Mouse (Mus musculus): ENCODE data around the gene Zfand5. TPM values are rescaled to one million over a fixed set of nuclear protein-coding genes. Genes with fewer than 3 reads are reported as not detected.
A peak's percentile ranks its signal among the peaks of the same experiment; 100 is the strongest.
"Not testable (repeated sequence)": the region's sequence is repeated elsewhere in the genome, so short reads cannot be mapped to it uniquely, and the experiment has no call there.

Zfand5 gene
- 25.5 and 27.2 TPM in 2 replicates for polyA plus RNA-seq (2015; fragmentation: Nextera tagmentation; extraction: Ambion mirVana)

GRCm38 (mm10) chr19:21271741-21272654 is at the start of gene Zfand5:
Gene Zfand5, plus strand, starts transcription at chr19:21272278.
- peak within 1 kb of the TSS; percentile 99 for H3K9ac ChIP-seq (ENCODE audit: low read depth, low read length)
- under 1% methylated on average over 98 of the region's 118 CpGs for WGBS (ENCODE audit: insufficient replicate concordance)
- no peaks in the 10 kb centered on the region for H3K9me3 ChIP-seq (replicated peaks; ENCODE audit: control insufficient read depth, low read length)
- H3K36me3 ChIP-seq (ENCODE audit: control insufficient read depth, insufficient read depth): peaks cover 6% of the 10 kb centered on the region
- H3K27ac ChIP-seq (ENCODE audit: low read length): peak within 1 kb of the TSS; percentile 97
- ATAC-seq (ENCODE audit: low read depth): peak; percentile 86
- H3K4me2 ChIP-seq (ENCODE audit: low read depth, low read length): peak within 1 kb of the TSS; percentile 82
- H3K27me3 ChIP-seq (ENCODE audit: control insufficient read depth, insufficient read depth, low read depth, low read length): no peaks in the 10 kb centered on the region
- peaks cover 12% of the 10 kb centered on the region for H3K4me1 ChIP-seq (ENCODE audit: control insufficient read depth, low read depth, low read length)
- peak within 1 kb of the TSS; percentile 97 for H3K4me3 ChIP-seq (ENCODE audit: low read depth, low read length)

- Histone ChIP-seq H3K4me3 (ENCODE audit: low read depth, low read length) (no peak overlapping the region), H3K36me3 (ENCODE audit: control insufficient read depth, insufficient read depth) (no peaks in the 10 kb centered on the region), H3K4me2 (ENCODE audit: low read depth, low read length) (no peak overlapping the region), H3K27ac (ENCODE audit: low read length) (no peak overlapping the region), H3K4me1 (ENCODE audit: control insufficient read depth, low read depth, low read length) (no peaks in the 10 kb centered on the region), H3K9ac (ENCODE audit: low read depth, low read length) (no peak overlapping the region), H3K27me3 (ENCODE audit: control insufficient read depth, insufficient read depth, low read depth, low read length) (no peaks in the 10 kb centered on the region), H3K9me3 (replicated peaks; ENCODE audit: control insufficient read depth, low read length) (no peaks in the 10 kb centered on the region)
- 60% methylated on average over 4 of the region's 4 CpGs for WGBS (ENCODE audit: insufficient replicate concordance)
- no peak for ATAC-seq (ENCODE audit: low read depth)
Measured at GRCm38 (mm10) chr19:21227131-21227530, 44.9 kb upstream of the Zfand5 start.

GRCm38 (mm10) chr19:21227754-21228153 is 44.3 kb upstream of the Zfand5 start:
- H3K9ac ChIP-seq (ENCODE audit: low read depth, low read length): no peak overlapping the region
- H3K27ac ChIP-seq (ENCODE audit: low read length): no peak overlapping the region
- H3K4me1 ChIP-seq (ENCODE audit: control insufficient read depth, low read depth, low read length): no peaks in the 10 kb centered on the region
- no peak for ATAC-seq (ENCODE audit: low read depth)
- H3K4me3 ChIP-seq (ENCODE audit: low read depth, low read length): no peak overlapping the region
- no peak overlapping the region for H3K4me2 ChIP-seq (ENCODE audit: low read depth, low read length)
- no peaks in the 10 kb centered on the region for H3K27me3 ChIP-seq (ENCODE audit: control insufficient read depth, insufficient read depth, low read depth, low read length)
- 66% methylated on average over 2 of the region's 2 CpGs for WGBS (ENCODE audit: insufficient replicate concordance)
- H3K36me3 ChIP-seq (ENCODE audit: control insufficient read depth, insufficient read depth): no peaks in the 10 kb centered on the region
- no peaks in the 10 kb centered on the region for H3K9me3 ChIP-seq (replicated peaks; ENCODE audit: control insufficient read depth, low read length)

GRCm38 (mm10) chr19:21248730-21249129 is 23.3 kb upstream of the Zfand5 start:
- not testable (repeated sequence) for H3K4me1 ChIP-seq (ENCODE audit: control insufficient read depth, low read depth, low read length); H3K4me2 ChIP-seq (ENCODE audit: low read depth, low read length); H3K9ac ChIP-seq (ENCODE audit: low read depth, low read length); ATAC-seq (ENCODE audit: low read depth); H3K36me3 ChIP-seq (ENCODE audit: control insufficient read depth, insufficient read depth); H3K27me3 ChIP-seq (ENCODE audit: control insufficient read depth, insufficient read depth, low read depth, low read length); H3K9me3 ChIP-seq (replicated peaks; ENCODE audit: control insufficient read depth, low read length); H3K27ac ChIP-seq (ENCODE audit: low read length); H3K4me3 ChIP-seq (ENCODE audit: low read depth, low read length)
- 17% methylated on average over 2 of the region's 2 CpGs for WGBS (ENCODE audit: insufficient replicate concordance)

GRCm38 (mm10) chr19:21253846-21254245 is 18.2 kb upstream of the Zfand5 start:
- Histone ChIP-seq H3K9ac (ENCODE audit: low read depth, low read length) (no peak overlapping the region), H3K27me3 (ENCODE audit: control insufficient read depth, insufficient read depth, low read depth, low read length) (no peaks in the 10 kb centered on the region), H3K4me1 (ENCODE audit: control insufficient read depth, low read depth, low read length) (no peaks in the 10 kb centered on the region), H3K36me3 (ENCODE audit: control insufficient read depth, insufficient read depth) (no peaks in the 10 kb centered on the region), H3K9me3 (replicated peaks; ENCODE audit: control insufficient read depth, low read length) (no peaks in the 10 kb centered on the region), H3K4me3 (ENCODE audit: low read depth, low read length) (no peak overlapping the region), H3K27ac (ENCODE audit: low read length) (no peak overlapping the region), H3K4me2 (ENCODE audit: low read depth, low read length) (no peak overlapping the region)
- no peak for ATAC-seq (ENCODE audit: low read depth)
- WGBS (ENCODE audit: insufficient replicate concordance): 74% methylated on average over 2 of the region's 2 CpGs

GRCm38 (mm10) chr19:21255920-21256319 is 16.2 kb upstream of the Zfand5 start:
- Histone ChIP-seq H3K9ac (ENCODE audit: low read depth, low read length) (no peak overlapping the region), H3K9me3 (replicated peaks; ENCODE audit: control insufficient read depth, low read length) (no peaks in the 10 kb centered on the region), H3K4me2 (ENCODE audit: low read depth, low read length) (no peak overlapping the region), H3K27me3 (ENCODE audit: control insufficient read depth, insufficient read depth, low read depth, low read length) (no peaks in the 10 kb centered on the region), H3K27ac (ENCODE audit: low read length) (no peak overlapping the region), H3K4me1 (ENCODE audit: control insufficient read depth, low read depth, low read length) (no peaks in the 10 kb centered on the region), H3K36me3 (ENCODE audit: control insufficient read depth, insufficient read depth) (no peaks in the 10 kb centered on the region), H3K4me3 (ENCODE audit: low read depth, low read length) (no peak overlapping the region)
- 52% methylated on average over 3 of the region's 3 CpGs for WGBS (ENCODE audit: insufficient replicate concordance)
- no peak for ATAC-seq (ENCODE audit: low read depth)

GRCm38 (mm10) chr19:21259453-21259852 is 12.6 kb upstream of the Zfand5 start:
- Histone ChIP-seq H3K27ac (ENCODE audit: low read length) (no peak overlapping the region), H3K9me3 (replicated peaks; ENCODE audit: control insufficient read depth, low read length) (no peaks in the 10 kb centered on the region), H3K4me1 (ENCODE audit: control insufficient read depth, low read depth, low read length) (no peaks in the 10 kb centered on the region), H3K27me3 (ENCODE audit: control insufficient read depth, insufficient read depth, low read depth, low read length) (no peaks in the 10 kb centered on the region), H3K36me3 (ENCODE audit: control insufficient read depth, insufficient read depth) (no peaks in the 10 kb centered on the region), H3K4me3 (ENCODE audit: low read depth, low read length) (no peak overlapping the region), H3K4me2 (ENCODE audit: low read depth, low read length) (no peak overlapping the region), H3K9ac (ENCODE audit: low read depth, low read length) (no peak overlapping the region)
- ATAC-seq (ENCODE audit: low read depth): no peak
- WGBS (ENCODE audit: insufficient replicate concordance): 55% methylated on average over 2 of the region's 2 CpGs

- Histone ChIP-seq H3K9me3 (replicated peaks; ENCODE audit: control insufficient read depth, low read length) (no peaks in the 10 kb centered on the region), H3K9ac (ENCODE audit: low read depth, low read length) (no peak overlapping the region), H3K36me3 (ENCODE audit: control insufficient read depth, insufficient read depth) (no peaks in the 10 kb centered on the region), H3K27me3 (ENCODE audit: control insufficient read depth, insufficient read depth, low read depth, low read length) (no peaks in the 10 kb centered on the region), H3K4me3 (ENCODE audit: low read depth, low read length) (no peak overlapping the region), H3K27ac (ENCODE audit: low read length) (no peak overlapping the region), H3K4me2 (ENCODE audit: low read depth, low read length) (no peak overlapping the region), H3K4me1 (ENCODE audit: control insufficient read depth, low read depth, low read length) (no peaks in the 10 kb centered on the region)
- no peak; the same call in 1 of the 2 replicates for ATAC-seq (ENCODE audit: low read depth)
Measured at GRCm38 (mm10) chr19:21260280-21260679, 11.8 kb upstream of the Zfand5 start.

- no peaks in the 10 kb centered on the region for H3K9me3 ChIP-seq (replicated peaks; ENCODE audit: control insufficient read depth, low read length)
Measured at GRCm38 (mm10) chr19:21271186-21271585, 892 bp upstream of the Zfand5 start.

More at GRCm38 (mm10) chr19:21271186-21271585, 892 bp upstream of the Zfand5 start:
- Histone ChIP-seq H3K4me3 (ENCODE audit: low read depth, low read length) (peak overlapping the region; percentile 97), H3K4me1 (ENCODE audit: control insufficient read depth, low read depth, low read length) (peaks cover 12% of the 10 kb centered on the region), H3K27me3 (ENCODE audit: control insufficient read depth, insufficient read depth, low read depth, low read length) (no peaks in the 10 kb centered on the region), H3K36me3 (ENCODE audit: control insufficient read depth, insufficient read depth) (no peaks in the 10 kb centered on the region), H3K27ac (ENCODE audit: low read length) (peak overlapping the region; percentile 97), H3K9ac (ENCODE audit: low read depth, low read length) (peak overlapping the region; percentile 82), H3K4me2 (ENCODE audit: low read depth, low read length) (peak overlapping the region; percentile 82)
- 17% methylated on average over 8 of the region's 8 CpGs for WGBS (ENCODE audit: insufficient replicate concordance)
- ATAC-seq (ENCODE audit: low read depth): no peak
